Mouse (Mus musculus) cerebellum, adult 11-12 months (tissue): ENCODE results near the gene Adamts15.

Source experiments
- DNase-seq: peaks from one replicate; pipeline ENCODE4 v3.0.0; 2022

Adamts15 gene

DNA sequence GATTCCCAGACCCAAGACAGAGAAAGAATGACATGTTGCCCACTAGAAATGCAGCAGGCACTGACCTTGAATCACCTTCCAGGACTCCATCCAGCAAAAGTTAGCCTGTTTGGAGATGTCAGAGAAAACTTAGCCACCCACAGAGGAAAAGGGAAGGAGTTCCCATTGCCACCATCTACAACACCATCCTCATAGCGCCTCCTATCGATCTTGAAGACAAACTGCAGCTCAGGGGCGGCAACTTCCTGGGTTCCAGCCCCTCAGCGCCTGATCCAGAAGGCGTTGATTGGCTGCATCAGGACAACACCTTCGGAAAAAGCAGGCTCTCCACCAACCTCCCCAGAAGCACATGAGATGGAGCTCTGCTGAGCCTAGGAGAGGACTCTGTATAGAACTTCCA lies 1.5 kb downstream of the Adamts15 start:
- DNase-seq: peak; percentile 27

DNA sequence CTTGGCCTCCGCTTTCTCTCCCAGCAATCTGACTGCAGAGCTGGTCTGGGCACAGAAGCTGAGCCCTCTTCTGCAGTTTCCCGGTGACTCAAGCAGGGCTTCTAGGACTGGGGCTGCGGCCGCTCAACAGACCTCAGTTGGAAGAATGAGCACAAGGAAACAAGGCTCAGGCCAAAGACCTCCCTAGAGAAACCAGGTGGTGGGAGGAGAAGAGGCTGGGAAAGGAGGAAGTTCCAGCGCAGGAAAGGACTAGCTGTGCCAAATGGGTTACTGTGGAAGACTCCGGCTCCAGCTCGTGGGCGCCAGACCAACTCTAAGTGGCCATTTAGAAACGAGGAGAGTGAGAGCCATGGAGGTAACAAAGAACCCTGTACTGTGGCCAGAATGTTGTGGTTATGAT lies 2.6 kb downstream of the Adamts15 start:
- no peak for DNase-seq

DNA sequence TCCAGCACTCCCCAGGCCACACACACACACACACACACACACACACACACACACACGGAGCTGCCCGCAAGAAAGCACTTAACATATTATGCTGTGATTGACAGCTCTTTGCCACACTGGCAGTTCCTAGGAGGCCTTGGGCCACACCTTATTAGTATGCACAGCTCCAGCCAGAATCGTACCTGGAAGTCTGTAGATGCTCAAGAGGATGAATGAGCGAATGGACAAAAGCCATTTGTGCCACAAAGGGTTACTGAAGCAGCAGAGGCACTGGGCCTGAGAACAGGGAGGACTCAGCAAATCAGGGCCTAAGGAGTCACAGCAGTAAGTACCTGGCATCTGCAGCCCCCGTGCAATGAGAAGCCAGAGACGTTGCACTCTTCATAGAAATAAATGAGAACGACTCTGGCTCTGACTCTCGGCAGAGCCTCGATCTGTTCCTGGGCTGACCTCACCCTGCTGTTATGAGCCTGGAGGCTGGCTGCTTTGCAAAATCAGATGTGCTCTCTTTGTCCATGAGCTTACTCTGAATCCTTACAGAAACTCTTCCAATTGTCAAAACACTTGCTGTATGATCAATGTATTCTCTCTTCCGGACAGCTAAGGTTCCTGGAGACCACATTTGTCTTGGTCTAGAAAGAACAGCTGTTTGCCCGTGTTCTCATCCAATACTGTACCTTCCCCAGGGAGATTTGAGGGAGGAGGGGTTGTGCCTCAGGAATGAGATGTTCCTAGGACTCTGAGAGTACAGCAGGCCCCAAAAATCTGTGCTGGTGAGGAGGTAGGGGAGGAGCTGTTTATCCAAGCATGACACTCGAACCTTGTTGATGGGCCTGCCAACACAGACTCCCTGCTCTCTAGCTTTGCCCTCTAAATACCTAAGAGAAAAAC lies 3.5 kb downstream of the Adamts15 start:
- no peak for DNase-seq

DNA sequence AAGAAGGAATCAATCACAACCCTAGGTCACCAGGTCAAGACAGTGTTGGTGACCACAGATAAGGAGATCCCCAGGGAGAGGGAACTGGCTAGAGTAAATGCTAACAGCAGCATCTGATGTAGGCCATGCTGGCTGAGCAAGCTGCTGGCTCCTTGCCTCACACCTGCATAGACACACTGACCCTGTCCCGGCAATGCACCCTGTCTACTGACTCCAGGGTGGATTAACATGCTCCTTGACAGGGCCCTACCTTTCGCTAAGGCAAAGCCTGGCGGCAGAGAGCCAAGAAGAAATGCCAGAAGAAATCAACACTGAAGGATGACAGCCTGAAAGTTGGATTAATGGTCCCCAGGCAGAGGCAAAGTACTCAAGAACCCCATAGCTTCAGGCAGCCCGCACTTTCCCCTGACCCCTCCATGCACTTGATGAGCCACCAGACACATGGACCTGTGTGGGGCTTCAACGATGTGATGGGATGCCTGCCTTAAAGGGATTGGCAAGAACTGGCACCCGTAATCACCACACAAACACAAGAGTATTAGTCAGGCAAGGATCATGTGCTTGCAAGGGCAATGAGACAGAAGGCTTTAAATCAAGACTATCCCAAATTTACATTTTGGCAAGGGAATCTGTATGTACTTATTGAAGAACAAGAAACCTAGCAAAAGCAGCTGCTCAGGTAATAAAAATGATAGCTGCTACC lies 5.8 kb downstream of the Adamts15 start:
- no peak for DNase-seq

DNA sequence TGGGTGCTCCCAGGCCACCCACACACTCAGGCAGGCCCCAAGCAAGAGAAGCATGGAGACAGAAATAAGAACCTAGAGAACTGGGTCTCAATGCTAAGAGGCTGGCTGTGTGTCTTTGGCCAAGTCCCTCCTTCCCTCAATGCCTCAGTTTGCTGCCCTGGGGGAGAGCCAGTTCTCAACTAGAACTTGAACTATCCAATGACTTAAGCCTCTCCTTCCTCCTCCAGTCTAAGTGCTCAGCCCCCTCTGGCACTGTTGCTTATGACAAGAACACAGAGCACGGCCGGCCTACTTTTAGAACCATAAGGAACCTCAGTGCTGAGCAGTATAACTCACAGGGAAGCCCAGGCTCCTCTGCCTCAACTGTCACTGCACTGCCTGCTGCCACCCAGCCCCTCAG lies 8.0 kb downstream of the Adamts15 start:
- no peak for DNase-seq

DNA sequence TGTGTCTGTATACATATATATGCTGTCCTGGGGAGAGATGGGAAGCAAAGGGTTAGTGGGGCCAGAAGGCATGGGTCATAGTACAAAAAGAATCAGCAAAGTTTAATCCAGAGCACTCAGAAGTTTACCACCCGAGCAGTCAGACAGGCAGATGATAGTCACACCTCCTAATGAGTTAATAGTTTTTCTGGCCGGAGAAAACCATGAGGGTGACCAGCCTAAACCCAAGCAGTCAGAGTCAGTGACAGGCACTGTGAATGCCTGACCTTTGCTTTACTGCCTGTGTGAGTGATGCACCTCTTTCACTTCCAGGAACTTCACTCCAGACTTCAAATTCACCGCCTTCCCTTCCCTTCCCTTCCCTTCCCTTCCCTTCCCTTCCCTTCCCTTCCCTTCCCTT lies 8.8 kb downstream of the Adamts15 start:
- DNase-seq: no peak

DNA sequence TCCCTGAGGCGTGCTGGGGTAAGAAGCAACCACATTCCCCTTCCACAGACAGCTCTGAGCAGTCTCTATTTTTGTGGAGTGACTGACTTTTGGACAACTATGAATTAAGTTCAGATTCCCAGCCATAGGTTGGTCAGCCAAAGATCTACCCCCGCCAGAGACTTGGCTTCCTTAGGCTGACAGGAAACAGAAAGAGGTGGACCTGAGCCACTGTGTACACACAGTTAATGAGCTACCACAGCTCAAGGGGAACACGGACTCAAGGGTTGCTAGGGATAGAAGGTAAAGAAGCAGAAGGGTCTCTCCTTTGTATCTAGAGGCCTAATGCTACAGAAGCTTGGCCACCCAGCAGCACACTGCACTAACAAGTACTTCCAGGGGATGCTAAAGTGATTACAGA lies 10.1 kb downstream of the Adamts15 start:
- no peak for DNase-seq

DNA sequence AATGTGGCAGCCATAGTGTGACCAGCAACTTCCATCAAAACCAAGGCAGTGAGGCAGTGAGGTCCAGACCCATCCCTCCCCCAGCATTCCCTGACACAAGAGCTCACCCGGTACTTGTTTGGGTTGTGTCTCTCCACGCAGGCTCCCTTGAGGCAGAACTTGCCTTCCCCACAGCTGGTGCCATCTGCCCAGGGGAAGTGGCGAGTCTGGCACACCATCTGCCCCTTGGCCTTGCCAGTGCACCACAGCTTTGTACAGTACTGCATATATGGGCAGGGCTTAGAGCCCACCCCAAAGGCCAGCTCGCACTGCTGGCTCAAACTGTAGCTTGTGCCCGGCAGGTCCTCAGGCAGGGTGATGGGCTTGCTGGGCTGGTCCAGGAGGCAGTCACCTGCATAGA lies 11.8 kb downstream of the Adamts15 start:
- no peak for DNase-seq

DNA sequence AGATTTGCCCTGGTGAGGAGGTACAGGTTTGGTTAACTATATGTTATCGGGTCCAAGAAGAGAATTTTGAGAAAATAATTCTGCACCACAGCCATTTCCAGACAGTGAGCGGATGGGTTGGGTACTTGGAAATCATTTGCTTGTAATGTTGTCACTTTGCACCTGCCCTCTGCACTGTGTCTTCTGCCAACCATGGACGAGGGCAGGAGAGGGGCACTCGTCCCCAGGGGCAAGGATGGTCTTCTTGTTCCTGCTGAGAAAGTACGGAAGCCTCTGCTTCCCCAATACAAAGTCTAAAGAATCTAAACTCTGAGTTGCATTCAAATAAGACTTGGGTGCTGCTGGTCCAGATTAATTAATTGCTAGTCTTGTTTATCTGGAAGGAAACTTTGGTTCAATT lies 13.3 kb downstream of the Adamts15 start:
- no peak for DNase-seq

DNA sequence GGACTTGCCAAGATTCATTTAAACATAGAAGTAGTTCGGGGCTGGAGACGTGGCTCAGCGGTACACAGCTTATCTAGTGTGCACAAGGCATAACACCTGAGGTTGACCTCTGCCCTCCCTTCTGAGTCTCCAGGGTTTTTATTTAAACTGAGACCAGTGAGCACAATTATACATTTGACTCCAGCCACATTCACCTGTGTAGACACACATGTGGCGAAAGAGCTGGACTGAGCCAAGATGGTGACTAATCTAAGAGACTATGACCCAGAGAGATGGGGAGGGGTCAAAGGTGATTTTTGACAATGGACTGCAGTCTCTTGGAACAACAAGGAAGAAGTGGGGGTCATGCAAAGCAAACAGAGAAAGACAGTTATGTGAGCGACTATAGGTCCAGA lies 14.0 kb downstream of the Adamts15 start:
- DNase-seq: no peak

DNA sequence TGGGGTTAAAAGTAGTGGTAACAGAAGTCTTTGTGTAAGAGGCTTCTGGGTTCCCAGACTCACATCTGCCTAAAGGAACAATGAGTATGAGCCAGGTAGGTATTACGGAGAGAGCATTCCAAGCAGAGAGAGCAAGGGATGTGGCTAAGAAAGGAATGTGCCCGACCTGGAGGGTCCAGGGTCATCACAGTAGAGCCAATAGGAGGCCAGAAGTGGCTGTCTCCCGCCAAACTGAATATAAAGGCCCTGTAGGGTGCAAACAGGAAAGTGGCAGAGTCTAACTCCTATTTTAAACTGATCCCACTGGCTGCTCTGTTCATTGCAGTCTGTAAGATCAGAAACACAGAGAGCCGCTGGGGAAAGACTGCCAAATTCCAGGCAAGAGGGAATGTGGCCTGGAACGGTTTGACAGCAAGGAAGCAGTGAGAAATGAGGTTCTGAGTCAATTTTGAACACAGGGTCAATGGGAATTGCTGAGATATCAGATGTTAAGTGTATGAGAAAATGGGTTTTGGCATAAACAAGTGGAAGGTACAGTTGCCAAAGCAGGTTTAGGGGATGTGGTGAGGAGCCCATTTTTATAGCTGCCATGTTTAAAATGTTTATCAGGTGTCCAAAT lies 14.5 kb downstream of the Adamts15 start:
- no peak for DNase-seq

DNA sequence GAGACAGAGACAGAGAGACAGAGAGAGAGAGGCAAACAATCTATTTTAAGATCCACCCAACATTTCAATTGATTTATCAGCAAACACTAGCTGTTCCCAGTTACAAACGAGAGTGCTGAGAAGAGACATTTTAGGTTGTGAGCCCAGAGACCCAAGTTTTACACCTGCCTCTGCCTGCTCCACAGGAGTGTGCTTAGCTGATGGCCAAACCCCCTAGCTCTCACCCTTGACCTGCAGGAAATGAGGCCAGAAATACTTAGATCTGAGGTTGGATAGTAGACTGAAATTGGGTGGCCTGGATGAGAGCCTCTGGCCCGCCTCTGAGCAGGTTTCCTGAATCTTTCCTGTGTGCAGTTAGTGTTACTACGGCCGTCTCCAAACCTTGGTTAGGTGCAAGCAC lies 15.8 kb downstream of the Adamts15 start:
- no peak for DNase-seq

DNA sequence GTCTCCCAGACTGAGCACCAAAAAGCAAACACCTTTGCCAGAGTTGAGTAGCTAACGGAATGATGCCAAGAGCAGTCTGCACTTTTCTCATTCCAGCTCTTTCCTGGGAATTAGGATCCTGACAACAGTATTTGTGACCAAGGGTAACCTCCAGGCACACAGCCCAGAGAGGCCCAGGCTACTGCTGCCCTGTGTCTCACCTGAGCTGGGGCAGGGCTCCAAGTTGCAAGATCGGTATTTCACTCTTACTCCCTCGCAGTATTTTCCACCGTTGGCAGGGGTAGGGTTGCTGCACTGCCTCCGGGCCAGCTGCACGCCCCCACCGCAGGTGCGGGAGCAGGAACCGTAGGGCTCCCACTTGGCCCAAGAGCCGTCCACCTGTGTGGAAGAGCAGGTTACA lies 16.4 kb downstream of the Adamts15 start:
- DNase-seq: no peak

DNA sequence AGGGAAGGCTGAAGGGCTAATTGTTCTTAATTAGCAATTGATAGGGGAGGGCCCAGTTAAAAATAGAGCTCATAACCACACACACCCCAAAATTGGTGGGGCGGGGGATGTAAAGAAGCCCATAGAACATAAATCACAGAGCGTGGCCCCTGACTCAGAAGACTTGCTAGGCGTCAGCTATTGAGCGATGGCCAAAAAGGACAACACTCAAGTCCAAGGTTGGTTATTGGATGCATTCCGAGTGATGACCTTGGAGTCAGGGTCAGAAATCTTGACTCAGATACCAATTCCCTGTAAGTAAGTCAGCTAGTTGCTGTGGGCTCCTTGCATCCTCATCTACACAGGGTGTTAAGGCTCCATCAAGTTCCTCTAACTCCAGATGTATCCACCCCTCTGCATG lies 19.0 kb downstream of the Adamts15 start:
- no peak for DNase-seq

DNA sequence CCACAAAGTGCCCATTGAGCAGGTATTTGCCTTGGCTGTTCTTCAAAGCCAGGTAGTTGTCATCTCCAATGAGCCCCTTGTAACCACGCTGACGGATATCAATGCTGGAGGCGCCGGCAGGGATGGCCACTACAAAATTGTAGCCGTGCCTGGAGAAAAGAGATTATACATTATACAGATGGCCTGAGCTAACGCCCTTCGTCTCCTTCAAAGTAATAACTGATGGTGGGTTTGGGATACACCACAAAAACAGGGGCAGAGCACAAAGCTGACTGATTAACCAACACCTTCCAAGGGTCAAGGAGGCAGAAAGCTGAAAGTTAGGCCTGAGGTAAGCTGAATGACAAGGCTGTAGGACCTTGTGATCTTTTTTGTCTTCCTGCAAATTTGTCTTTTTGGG lies 19.6 kb downstream of the Adamts15 start:
- DNase-seq: no peak

DNA sequence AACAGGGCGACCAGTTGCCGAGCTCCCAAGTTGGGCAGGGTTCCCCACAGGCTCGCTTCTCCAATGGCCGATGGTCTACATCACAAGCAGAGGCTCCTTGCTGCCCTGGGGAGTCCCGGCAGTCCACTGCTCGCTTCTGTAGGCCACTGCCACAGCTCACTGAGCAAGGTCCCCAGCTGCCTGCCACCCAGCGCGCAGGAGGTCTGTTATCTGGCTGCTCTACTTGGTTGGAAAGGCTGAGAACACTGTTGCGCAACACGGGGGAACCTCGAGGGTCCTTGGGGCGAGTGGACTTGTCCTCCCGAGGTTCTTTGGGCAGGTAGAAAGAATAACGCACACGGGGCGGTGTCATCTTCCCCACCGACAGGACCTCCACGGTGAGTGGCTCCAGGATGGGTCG lies 20.1 kb downstream of the Adamts15 start:
- DNase-seq: no peak

DNA sequence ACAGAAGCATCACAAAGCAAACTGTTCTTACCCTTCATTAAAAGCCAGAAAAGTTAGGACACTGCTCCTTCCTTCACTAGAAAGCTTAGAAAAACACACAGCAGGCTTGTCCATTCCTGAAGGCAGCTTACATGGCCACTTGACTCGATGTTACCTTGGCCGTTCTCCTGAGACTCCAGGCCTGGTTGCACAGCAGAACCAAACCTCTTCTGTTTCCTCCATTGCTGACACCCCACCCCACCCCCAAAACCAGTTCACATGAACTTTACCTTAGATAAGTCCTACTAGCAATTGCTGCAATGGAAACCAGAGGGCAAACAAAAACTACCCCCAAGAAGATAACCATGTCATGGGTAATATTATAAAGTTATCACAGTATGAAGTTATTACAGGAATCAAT lies 25.1 kb downstream of the Adamts15 start:
- DNase-seq: no peak

DNA sequence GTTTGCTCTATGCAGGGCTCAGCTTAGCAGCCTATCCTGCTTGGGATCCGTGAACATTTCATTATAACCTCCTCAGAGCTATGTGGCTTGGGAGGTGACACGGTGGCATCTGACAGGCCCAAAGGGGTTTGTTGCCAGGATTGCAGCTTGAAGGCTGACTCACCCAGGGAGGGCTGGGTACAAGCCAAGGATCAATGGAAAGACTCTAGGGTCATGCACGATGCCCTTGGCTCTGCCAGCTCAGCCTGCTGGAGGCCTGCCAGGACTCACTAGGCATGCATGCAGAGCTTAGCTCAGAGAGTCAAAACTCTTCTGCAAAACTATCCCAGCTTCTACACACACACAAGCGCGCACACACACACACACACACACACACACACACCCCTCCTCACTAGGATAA lies 25.5 kb downstream of the Adamts15 start:
- peak; percentile 58 for DNase-seq

DNA sequence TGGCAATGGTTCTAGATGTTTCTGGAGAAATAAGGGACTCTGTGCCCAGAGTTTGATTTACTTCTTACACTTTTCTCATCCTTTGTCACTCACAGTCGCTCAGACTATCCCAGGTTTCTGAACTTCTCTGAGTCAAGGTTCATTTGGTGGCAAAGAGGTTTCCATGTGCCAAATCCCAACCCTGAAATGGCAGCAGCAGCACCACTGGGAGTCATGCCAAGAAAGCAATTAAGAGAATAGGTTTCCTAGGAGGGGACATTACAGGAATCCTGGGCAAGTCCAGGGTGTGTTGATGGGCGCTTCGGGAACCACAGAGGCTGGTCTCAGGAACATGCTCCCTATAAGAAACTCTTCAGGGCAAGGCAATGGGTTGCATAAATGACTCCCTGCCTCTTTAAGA lies 26.6 kb downstream of the Adamts15 start:
- DNase-seq: no peak

DNA sequence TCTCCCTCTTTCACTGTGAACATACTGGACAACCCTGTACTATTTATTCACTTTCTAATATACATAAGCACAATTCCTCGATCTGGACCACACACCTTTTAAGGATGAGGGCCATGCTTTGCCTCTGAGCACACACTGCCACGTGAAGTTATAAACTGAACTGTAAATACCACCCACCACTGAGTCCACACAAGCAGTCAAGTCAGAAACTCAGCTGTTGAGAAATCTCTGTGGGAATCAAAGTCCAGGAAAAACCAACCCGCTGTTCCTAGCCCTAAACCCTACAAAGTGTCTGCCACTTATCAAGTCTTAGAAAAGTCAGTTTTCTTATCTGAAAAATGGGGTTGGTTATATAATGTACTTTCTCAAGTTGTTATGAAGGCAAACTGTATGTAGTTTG lies 36.0 kb downstream of the Adamts15 start:
- DNase-seq: no peak

DNA sequence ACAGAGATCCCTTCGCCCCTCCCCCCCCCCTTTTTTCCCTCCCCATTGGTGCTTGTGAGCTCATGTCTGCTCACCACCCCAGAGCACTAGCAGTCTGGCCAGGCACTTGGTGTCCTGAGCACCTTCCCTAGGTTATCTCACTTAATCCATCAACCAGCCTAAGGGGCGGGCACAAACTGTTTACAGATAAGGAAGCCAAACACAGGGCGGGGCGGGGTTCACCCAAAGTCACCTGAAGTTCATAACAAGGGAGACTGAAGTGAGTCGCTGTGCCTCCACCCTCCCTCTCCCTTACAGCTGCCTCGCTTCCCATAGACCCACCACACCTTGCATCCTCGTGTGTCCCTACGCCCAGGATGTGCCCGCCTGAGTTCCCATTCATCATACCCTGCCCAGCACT lies 41.7 kb downstream of the Adamts15 start:
- DNase-seq: no peak

DNA sequence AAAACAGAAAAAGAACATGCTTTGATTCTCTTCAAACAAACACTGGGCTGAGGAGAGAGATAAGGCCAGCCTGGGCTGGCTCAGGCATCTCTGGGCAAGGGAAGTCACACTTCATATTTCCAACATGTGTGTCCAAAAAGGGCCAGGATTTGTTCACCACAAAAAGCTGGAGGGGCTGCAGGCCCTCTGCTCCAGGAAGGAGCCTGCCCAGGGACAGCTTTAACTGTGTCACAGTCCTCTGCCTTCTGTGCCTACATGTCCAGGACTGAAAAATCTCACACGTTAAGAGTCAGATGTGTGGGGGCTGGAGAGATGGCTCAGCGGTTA lies 42.3 kb downstream of the Adamts15 start:
- no peak for DNase-seq

DNA sequence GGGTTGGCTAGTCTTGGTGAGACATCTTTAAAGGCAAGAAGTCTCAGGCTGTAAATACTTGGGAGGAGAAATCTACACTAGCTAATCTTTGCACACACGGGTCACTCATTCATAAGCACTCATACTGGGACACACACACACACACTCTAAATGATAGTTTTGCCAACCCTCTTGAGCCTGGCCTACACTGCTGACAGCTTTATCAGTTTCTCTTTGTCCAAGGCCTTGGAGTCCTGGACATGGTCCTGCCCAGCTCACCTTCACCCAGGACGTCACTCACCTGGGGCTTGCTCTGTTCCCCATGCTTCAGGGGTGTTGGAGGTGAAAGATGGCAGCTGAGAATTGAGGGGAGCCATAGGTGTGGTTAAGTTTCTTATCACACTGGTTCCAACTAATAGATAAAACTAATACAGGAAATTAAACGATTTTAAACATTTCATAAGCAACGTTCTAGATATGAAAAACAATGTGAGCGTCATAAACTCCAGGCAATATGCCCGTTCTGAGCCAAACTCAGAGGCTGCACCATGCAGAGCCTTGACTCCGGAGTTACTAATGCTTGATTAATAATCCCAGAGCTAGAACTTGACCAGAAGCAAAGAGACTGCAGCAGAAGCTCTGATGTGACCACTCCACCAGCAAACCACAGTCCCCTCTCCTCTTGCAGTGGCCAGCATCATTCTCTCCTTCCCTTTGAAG lies 42.9 kb downstream of the Adamts15 start:
- no peak for DNase-seq

DNA sequence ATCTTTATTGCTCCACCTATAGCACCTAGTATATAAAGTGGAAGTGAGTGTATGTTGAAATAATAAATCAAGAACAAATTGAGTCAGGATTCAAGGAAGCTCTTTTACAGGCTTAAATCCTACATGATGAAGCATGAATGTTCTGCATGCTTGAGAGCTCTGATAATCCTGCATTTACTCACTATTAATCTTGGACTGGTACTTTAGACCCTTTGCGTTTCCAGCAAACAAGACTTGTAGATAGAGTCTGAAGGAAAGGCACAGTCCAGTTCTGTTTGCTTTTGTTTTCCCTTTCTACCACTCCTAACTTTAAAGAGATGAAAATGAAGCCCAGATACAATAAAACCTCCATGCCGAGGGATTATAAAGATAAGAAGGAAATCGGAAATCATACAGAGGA lies 45.7 kb downstream of the Adamts15 start:
- DNase-seq: no peak
